Mouse (Mus musculus): ENCODE results near the gene Snx9. TPM values are rescaled to one million over a fixed set of nuclear protein-coding genes. Genes with fewer than 3 reads are reported as not detected.
A peak's percentile ranks its signal among the peaks of the same experiment; 100 is the strongest.

Gene Snx9
- polyA plus RNA-seq, 1 experiment from 2014 or later, result 20.5 TPM

DNA sequence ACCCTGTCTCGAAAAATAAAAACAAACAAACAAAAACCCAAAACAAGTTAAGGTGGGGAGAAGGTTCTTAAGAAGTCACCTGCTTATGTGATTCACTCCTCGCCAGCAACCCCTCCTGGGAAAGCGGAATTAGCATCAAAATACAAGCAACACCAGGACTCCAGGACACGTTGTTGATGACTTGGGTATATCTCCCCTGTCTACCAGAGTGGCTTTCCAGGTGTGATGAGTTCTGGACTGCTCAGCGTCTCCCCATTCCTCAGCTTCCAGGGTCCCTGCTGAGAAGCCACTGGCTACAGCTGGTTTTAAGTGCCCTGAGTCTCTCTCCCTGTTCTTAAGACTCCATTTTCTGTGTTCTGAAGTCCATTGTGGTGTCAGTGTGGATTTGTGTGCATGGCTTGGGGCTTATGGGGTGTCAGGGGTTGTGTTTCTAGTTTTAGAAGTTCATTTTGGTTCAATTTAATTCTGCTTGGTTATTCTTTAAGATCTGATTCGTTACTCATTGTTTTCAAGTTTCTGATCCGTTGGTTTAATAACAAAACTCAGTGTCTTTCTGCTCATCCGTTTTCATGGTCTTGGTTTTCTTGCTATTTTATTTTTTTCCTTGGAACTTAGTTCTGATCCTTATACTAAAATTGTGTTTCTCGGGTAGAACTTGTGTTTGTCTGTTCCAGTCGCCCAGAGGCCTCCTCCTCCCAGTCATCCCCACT, 7.7 kb downstream of the Snx9 start:
- H3K4me1 ChIP-seq, result peaks cover 43% of the 10 kb centered on the region

DNA sequence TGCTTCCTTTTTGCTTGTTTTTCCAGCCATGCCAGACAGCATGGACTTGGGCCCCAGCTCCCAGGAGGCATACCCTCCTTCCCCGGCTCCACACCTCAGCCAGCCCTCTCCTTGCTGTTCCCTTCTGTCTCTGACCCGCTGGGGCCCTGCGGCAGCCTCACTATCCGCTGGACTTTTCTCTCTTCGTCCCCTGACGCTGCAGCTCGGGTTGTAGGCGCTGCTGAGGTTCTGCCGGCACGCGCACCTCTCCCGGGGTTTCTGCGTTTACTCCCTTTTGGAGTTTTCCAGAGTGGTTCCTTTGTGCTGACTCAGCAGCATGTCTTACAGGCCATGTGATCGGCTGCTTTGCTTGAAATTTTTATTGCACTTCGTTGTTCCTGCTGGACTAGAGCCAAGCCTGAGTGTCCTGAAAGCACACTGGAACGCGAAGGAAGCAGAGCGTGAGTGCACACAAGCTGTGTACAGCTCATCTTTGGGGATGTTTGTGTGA, 8.3 kb downstream of the Snx9 start:
- Histone ChIP-seq H3K9me3 (no peaks in the 10 kb centered on the region), H3K36me3 (peaks cover 8% of the 10 kb centered on the region), H3K4me3 (peak overlapping the region; percentile 47), H3K27me3 (replicated peaks) (no peaks in the 10 kb centered on the region), H3K4me2 (peak overlapping the region; percentile 76), H3K9ac (peak overlapping the region; percentile 80), H3K4me1 (peaks cover 38% of the 10 kb centered on the region), H3K27ac (replicated peaks) (peak overlapping the region; percentile 79)
- 11% methylated on average over 18 of the region's 18 CpGs for WGBS
- ATAC-seq (ENCODE audit: extremely low read depth, insufficient number of reproducible peaks, low FRiP score, low TSS enrichment), result peak; percentile 25; the same call in 1 of the 2 replicates

More for the DNA sequence above, 7.7 kb downstream of the Snx9 start:
- Histone ChIP-seq H3K27ac (replicated peaks) (peak overlapping the region; percentile 79), H3K9me3 (no peaks in the 10 kb centered on the region), H3K27me3 (replicated peaks) (no peaks in the 10 kb centered on the region), H3K4me2 (peak overlapping the region; percentile 76), H3K9ac (peak overlapping the region; percentile 80), H3K36me3 (peaks cover 2% of the 10 kb centered on the region; the same call in 1 of the 2 replicates), H3K4me3 (peak overlapping the region; percentile 47)
- WGBS, result 65% methylated on average over 10 of the region's 10 CpGs
- ATAC-seq (ENCODE audit: extremely low read depth, insufficient number of reproducible peaks, low FRiP score, low TSS enrichment), result no peak

DNA sequence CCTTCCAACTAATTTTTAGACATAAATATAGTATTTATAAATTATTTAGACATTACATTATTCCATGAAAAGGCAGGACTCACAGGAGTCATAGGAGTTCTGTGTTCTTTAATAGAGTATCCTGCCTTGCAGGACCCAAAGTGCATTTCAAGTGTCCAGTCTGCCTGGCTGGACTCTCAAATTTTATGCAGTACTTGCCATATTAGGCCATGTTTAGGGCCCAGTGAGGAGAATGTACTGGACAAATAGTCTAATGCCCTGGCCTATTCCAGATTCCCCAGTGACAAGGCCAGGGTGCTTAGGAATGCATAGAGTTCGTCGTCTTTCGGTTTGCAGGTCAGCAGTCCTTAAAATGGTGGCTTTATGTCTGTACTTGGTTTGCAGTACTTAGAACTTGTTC, 8.9 kb downstream of the Snx9 start:
- peaks cover 14% of the 10 kb centered on the region for H3K36me3 ChIP-seq
- no peak for ATAC-seq (ENCODE audit: extremely low read depth, insufficient number of reproducible peaks, low FRiP score, low TSS enrichment)
- WGBS, result 98% methylated on average over 3 of the region's 3 CpGs
- H3K4me1 ChIP-seq, result peaks cover 32% of the 10 kb centered on the region
- no peak overlapping the region for H3K9ac ChIP-seq
- H3K9me3 ChIP-seq, result no peaks in the 10 kb centered on the region
- H3K4me2 ChIP-seq, result peak overlapping the region; percentile 76
- H3K27ac ChIP-seq (replicated peaks), result peak overlapping the region; percentile 79; the same call in 1 of the 2 replicates
- no peaks in the 10 kb centered on the region for H3K27me3 ChIP-seq (replicated peaks)
- no peak overlapping the region for H3K4me3 ChIP-seq

DNA sequence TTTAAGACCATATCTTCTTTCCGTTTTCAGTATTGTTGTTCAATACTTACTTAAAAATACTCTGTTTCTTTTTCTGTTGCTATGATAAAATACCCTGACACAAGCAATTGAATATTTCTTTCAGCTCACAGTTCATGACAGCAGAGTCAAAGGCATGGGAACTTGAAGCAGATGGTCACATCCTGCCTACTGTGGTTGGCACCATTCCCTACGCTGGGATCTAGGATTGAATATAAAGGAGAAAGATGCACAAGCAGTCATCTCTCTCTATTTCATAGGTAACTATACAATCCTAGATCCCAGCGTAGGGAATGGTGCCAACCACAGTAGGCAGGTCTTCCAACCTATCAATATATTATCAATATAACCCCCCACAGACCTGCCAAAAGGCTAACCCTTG, 9.3 kb downstream of the Snx9 start:
- H3K4me1 ChIP-seq, result peaks cover 28% of the 10 kb centered on the region
- peaks cover 15% of the 10 kb centered on the region for H3K36me3 ChIP-seq
- H3K4me2 ChIP-seq, result no peak overlapping the region
- no peak overlapping the region for H3K4me3 ChIP-seq
- H3K27ac ChIP-seq (replicated peaks), result no peak overlapping the region
- ATAC-seq (ENCODE audit: extremely low read depth, insufficient number of reproducible peaks, low FRiP score, low TSS enrichment), result no peak
- no peaks in the 10 kb centered on the region for H3K27me3 ChIP-seq (replicated peaks)
- H3K9ac ChIP-seq, result no peak overlapping the region
- H3K9me3 ChIP-seq, result no peaks in the 10 kb centered on the region
- 88% methylated on average over 3 of the region's 3 CpGs for WGBS

DNA sequence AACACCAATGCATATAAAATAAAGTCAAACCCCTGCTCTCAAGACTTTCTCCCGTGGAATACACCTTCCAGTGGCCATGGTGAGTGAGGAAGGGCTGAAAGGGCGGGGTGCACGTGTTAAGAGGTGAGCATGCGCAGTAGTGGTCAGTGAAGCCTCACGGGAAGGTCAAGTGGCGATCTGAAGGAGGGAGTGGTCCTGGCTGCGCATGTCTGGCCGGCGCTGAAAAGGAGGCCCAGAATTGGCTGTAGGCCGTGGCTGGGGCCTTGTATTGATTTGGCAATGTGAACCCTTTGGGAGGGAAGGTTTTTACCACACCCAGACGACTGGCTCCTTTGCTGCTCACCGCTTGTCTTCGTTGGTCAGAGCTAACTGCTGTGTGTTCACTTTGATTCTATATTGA, 12.8 kb downstream of the Snx9 start:
- 86% methylated on average over 13 of the region's 13 CpGs for WGBS
- no peak for ATAC-seq (ENCODE audit: extremely low read depth, insufficient number of reproducible peaks, low FRiP score, low TSS enrichment)

DNA sequence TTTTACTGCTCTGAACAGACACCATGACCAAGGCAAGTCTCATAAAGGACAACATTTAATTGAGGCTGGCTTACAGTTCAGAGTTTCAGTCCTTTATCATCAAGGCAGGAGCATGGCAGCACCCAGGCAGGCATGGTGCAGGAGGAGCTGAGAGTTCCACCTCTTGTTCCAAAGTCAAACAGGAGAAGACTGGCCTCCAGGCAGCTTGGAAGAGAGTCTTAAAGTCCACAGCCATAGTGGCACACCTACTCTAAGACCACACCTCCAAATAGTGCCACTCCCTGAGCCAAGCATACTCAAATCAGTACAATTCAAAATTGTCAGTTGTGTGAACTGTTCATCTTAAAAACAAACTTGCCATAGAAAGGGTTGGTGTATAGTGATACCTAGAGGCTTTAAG, 14.4 kb downstream of the Snx9 start:
- Histone ChIP-seq H3K4me3 (no peak overlapping the region), H3K4me2 (no peak overlapping the region), H3K27ac (replicated peaks) (no peak overlapping the region), H3K36me3 (peaks cover 17% of the 10 kb centered on the region), H3K4me1 (no peaks in the 10 kb centered on the region), H3K27me3 (replicated peaks) (no peaks in the 10 kb centered on the region), H3K9ac (no peak overlapping the region), H3K9me3 (no peaks in the 10 kb centered on the region)
- ATAC-seq (ENCODE audit: extremely low read depth, insufficient number of reproducible peaks, low FRiP score, low TSS enrichment), result no peak

More for the DNA sequence above, 12.8 kb downstream of the Snx9 start:
- H3K4me1 ChIP-seq, result peaks cover 13% of the 10 kb centered on the region
- H3K4me3 ChIP-seq, result no peak overlapping the region
- no peaks in the 10 kb centered on the region for H3K27me3 ChIP-seq (replicated peaks)
- no peak overlapping the region for H3K27ac ChIP-seq (replicated peaks)
- H3K9ac ChIP-seq, result no peak overlapping the region
- peaks cover 17% of the 10 kb centered on the region for H3K36me3 ChIP-seq
- H3K4me2 ChIP-seq, result no peak overlapping the region
- H3K9me3 ChIP-seq, result no peaks in the 10 kb centered on the region

DNA sequence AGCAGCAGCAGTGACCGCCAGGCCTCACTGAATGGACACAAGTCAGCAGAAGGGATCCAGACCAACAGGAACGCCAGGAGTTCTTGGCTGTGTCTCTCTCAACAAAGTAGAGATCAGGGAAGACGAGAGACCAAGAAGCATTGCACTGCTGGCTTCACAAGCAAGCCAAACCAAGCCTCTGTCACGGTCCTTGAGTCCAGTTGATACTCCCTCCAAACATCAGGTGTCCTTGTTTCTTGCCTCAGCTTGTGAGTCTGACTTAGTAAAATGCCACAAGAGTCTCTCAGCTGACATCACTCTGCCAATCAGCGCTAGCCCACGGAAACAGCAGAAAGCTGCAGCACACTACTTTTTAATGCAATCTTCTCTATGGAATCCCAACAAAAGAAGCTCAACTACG, 15.3 kb downstream of the Snx9 start:
- Histone ChIP-seq H3K4me1 (no peaks in the 10 kb centered on the region), H3K4me2 (no peak overlapping the region), H3K4me3 (no peak overlapping the region), H3K36me3 (peaks cover 17% of the 10 kb centered on the region), H3K9me3 (no peaks in the 10 kb centered on the region), H3K9ac (no peak overlapping the region), H3K27ac (replicated peaks) (no peak overlapping the region), H3K27me3 (replicated peaks) (no peaks in the 10 kb centered on the region)
- 84% methylated on average over 7 of the region's 7 CpGs for WGBS
- ATAC-seq (ENCODE audit: extremely low read depth, insufficient number of reproducible peaks, low FRiP score, low TSS enrichment), result no peak

DNA sequence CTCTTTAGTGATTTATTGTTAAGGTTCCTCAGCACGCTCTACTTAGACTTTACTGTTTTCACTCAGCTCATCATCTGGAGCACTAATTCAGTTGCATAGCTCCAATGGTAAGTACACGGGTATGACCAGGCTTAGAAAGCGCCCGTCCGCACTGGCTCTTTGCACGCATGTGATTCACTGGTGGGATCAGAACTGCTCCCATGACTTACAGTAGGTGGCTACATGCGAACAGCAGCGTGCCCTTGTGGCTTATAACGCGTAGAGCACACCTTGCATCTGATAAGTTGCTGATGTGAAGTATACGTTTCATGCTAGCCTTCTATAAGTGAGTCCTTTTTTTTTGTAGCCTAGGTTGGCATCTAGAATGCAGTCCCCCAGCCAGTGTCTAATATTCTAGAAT, 16.1 kb downstream of the Snx9 start:
- WGBS, result 92% methylated on average over 11 of the region's 11 CpGs

DNA sequence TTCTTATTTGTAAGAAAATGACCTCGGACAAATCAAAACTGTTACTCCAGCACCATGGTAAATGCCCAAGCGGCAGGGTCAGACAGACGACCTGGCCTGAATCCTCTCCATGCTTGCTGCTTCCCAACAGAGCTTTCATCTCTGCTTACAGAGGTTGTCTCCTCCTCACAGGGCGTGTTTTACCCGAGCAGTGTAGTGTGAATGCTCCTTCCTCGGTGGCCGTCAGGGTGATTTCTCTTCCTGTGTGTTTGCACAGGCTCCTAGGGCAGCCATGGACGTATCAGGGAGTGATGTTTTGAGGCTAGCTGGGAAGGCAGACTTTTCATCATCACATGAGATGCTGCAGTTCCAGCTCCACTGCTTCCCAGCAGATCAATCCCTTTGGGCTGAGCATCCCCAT, 17.1 kb downstream of the Snx9 start:
- no peak overlapping the region for H3K4me3 ChIP-seq
- no peaks in the 10 kb centered on the region for H3K9me3 ChIP-seq
- peaks cover 17% of the 10 kb centered on the region for H3K36me3 ChIP-seq
- H3K27ac ChIP-seq (replicated peaks), result no peak overlapping the region
- H3K9ac ChIP-seq, result no peak overlapping the region
- no peak overlapping the region for H3K4me2 ChIP-seq
- H3K27me3 ChIP-seq (replicated peaks), result no peaks in the 10 kb centered on the region
- ATAC-seq (ENCODE audit: extremely low read depth, insufficient number of reproducible peaks, low FRiP score, low TSS enrichment), result no peak
- H3K4me1 ChIP-seq, result peaks cover 5% of the 10 kb centered on the region; the same call in 1 of the 2 replicates
- 54% methylated on average over 8 of the region's 8 CpGs for WGBS

More for the DNA sequence above, 16.1 kb downstream of the Snx9 start:
- Histone ChIP-seq H3K27me3 (replicated peaks) (no peaks in the 10 kb centered on the region), H3K4me1 (peaks cover 2% of the 10 kb centered on the region; the same call in 1 of the 2 replicates), H3K4me3 (no peak overlapping the region), H3K36me3 (peaks cover 17% of the 10 kb centered on the region), H3K27ac (replicated peaks) (no peak overlapping the region), H3K9ac (no peak overlapping the region), H3K9me3 (no peaks in the 10 kb centered on the region), H3K4me2 (no peak overlapping the region)
- ATAC-seq (ENCODE audit: extremely low read depth, insufficient number of reproducible peaks, low FRiP score, low TSS enrichment), result no peak

DNA sequence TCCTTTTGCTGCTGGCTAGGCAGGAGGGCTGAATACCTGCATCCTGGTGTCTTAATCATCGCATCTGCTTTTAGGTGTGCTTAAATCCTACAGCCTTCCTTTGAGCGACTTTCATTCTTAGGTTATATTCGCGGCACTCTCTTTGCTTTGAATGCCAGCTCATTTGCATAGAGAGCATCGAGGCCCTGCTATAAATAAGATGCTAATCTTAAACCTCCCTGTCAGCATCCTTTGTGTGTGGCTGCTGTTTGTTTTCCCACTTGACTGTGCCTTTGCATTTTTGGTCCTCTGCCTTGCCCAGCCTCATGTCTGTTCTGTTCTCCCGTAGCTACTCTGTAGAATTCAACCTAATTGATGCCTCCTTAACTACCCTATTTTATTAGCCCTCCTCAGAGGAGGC, 21.2 kb downstream of the Snx9 start:
- Histone ChIP-seq H3K4me2 (no peak overlapping the region), H3K9me3 (no peaks in the 10 kb centered on the region), H3K4me1 (peaks cover 8% of the 10 kb centered on the region), H3K9ac (no peak overlapping the region), H3K36me3 (no peaks in the 10 kb centered on the region), H3K27ac (replicated peaks) (no peak overlapping the region), H3K4me3 (no peak overlapping the region), H3K27me3 (replicated peaks) (no peaks in the 10 kb centered on the region)
- no peak for ATAC-seq (ENCODE audit: extremely low read depth, insufficient number of reproducible peaks, low FRiP score, low TSS enrichment)
- 43% methylated on average over 6 of the region's 6 CpGs for WGBS

DNA sequence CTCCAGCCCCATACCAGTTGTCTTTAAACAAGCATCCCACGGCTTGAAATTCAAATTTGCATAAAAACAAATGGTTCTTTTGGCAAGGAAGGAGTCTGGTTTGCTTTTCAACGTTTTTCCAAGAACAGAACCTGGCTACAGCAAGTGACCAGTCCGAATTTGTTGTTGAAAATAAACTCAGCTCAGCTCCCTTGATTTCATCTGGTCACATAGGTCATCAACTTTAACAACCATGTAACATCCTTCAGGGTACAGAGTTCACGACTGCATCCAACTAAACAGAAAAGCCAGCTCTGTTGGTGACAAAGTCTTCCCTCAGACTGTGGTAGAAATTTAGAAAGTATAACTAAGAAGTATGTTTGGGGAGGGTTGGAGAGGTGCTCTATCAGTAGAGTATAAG, 21.7 kb downstream of the Snx9 start:
- no peak overlapping the region for H3K9ac ChIP-seq
- no peaks in the 10 kb centered on the region for H3K9me3 ChIP-seq
- H3K4me2 ChIP-seq, result no peak overlapping the region
- H3K4me1 ChIP-seq, result peaks cover 10% of the 10 kb centered on the region
- H3K27me3 ChIP-seq (replicated peaks), result no peaks in the 10 kb centered on the region
- H3K4me3 ChIP-seq, result no peak overlapping the region
- no peaks in the 10 kb centered on the region for H3K36me3 ChIP-seq
- no peak overlapping the region for H3K27ac ChIP-seq (replicated peaks)
- ATAC-seq (ENCODE audit: extremely low read depth, insufficient number of reproducible peaks, low FRiP score, low TSS enrichment), result no peak
- 58% methylated on average over 4 of the region's 4 CpGs for WGBS

DNA sequence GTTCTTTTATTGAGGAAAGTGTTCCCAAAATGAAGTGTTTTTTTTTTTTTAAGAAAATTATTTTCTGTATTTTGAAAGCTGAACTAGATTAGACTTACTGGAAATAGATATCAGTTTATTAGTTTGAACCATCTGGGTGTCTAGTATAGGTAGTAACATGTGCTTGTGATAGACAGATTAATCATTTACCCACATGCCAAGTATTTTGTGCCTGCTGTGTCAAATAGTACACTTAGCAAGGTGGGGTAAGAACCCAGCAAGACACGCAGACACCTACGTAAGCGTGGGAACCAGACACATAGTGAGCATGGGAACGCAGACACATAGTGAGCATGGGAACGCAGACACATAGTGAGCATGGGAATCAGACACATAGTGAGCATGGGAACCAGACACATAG, 22.6 kb downstream of the Snx9 start:
- Histone ChIP-seq H3K9ac (no peak overlapping the region), H3K9me3 (no peaks in the 10 kb centered on the region), H3K4me3 (no peak overlapping the region), H3K4me2 (no peak overlapping the region), H3K27me3 (replicated peaks) (no peaks in the 10 kb centered on the region), H3K27ac (replicated peaks) (no peak overlapping the region), H3K36me3 (no peaks in the 10 kb centered on the region), H3K4me1 (peaks cover 19% of the 10 kb centered on the region)
- WGBS, result 96% methylated on average over 5 of the region's 5 CpGs
- no peak for ATAC-seq (ENCODE audit: extremely low read depth, insufficient number of reproducible peaks, low FRiP score, low TSS enrichment)

Measured in heart, embryonic 13.5 days (tissue).